Mouse (Mus musculus): ENCODE results near the gene Camta2. TPM values are rescaled to one million over a fixed set of nuclear protein-coding genes. Genes with fewer than 3 reads are reported as not detected.

The Camta2 gene
- polyA plus RNA-seq, 2 experiments, result 2.1 to 2.7 TPM

DNA sequence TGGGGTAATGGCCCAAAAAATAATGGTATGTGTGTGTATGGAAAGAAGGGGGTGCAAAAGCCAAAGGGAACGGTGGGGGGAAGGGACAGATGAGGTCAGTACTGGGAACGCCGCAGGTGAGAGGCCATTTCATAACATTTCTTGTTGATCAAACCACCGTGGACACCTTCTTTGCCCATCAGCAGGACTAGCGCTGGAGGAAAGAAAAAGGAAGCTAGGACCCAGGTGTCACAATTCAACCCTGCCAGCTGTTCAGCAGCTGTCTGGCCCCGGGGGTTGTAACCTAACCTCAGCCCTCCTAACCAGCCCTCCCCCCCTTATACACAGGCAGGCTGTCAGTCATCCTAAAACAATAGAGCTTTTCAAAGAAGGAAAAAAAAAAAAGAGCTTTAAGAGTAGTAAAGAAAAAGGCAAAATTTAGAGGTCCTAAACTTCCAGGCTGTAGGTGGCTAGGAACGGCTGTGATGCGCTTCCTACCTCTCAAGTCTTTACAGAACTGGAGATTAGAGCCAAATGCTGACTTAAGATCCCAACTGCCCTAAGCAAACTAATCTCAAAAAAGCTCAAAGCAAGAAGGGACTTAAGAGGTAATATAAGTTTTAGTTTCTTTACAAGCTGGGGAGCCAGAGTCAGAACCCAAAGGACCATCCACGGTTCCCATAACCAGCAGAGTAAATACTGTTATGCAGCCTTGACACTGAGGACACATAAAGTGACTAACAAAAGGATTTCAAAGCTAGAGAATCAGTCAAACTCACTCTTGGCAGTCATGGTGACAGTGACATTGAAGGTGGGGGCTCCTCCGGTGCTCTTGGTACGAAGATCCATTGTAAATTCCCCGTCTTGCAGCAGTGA is 35.6 kb downstream of the Camta2 start:
- Histone ChIP-seq H3K27ac (peak overlapping the region; percentile 91), H3K4me1 (replicated peaks; ENCODE audit: control insufficient read depth in 2 of 2, insufficient read depth in 2 of 2, low read length in 1 of 2) (peaks cover 52% of the 10 kb centered on the region in 2 experiments), H3K27me3 (ENCODE audit: control insufficient read depth, insufficient read depth, low read length) (no peaks in the 10 kb centered on the region; the same call in 1 of the 2 replicates), H3K9ac (replicated peaks) (peak overlapping the region; percentile 99), H3K36me3 (replicated peaks; ENCODE audit: control insufficient read depth, insufficient read depth, low read depth) (peaks cover 43% of the 10 kb centered on the region), H3K9me3 (ENCODE audit: control insufficient read depth, low read length) (no peaks in the 10 kb centered on the region), H3K4me3 (ENCODE audit: insufficient read depth in 1 of 2, low read depth in 2 of 2, low read length in 2 of 2) (peak overlapping the region; percentile 85 to 97), H3K4me2 (ENCODE audit: low read depth) (peak overlapping the region; percentile 85)
- ATAC-seq (ENCODE audit: insufficient read depth), result no peak
- 34% methylated on average over 12 of the region's 12 CpGs for WGBS (ENCODE audit: insufficient replicate concordance)
- no peak for TF ChIP-seq CTCF (IDR thresholded peaks at IDR 0.05; ENCODE audit: low read depth)
- TF ChIP-seq EP300 (IDR thresholded peaks at IDR 0.05; ENCODE audit: low read depth), result no peak
- DNase-seq (ENCODE audit: low read depth in 3 of 3, low spot score in 3 of 3), result no peak

DNA sequence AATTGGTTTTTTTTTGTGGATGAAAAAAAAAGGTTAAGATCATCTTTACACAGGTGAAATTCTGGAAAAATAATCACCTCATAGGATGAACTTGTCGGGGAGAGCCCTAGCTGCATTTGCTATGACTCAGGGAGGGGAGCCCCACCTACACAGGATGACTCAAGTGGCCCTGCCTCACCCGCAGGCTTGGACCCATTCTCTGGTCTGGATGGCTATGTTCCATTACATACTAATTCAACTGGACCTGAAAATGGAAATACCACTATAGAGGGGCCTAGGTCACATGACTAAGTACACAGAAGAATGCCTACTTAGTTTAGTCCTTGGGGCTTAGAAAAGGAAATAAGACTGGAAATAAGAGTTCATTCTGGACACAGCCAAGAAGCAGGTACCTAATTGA is 36.5 kb downstream of the Camta2 start:
- peaks cover 43% of the 10 kb centered on the region for H3K36me3 ChIP-seq (replicated peaks; ENCODE audit: control insufficient read depth, insufficient read depth, low read depth)
- ATAC-seq (ENCODE audit: insufficient read depth), result no peak
- WGBS (ENCODE audit: insufficient replicate concordance), result 35% methylated on average over 2 of the region's 2 CpGs
- H3K4me3 ChIP-seq (ENCODE audit: insufficient read depth in 1 of 2, low read depth in 2 of 2, low read length in 2 of 2), result peak overlapping the region in 1 of 2 experiments; percentile 97; a peak in 2 of 4 replicates
- H3K27ac ChIP-seq, result peak overlapping the region; percentile 91
- H3K9ac ChIP-seq (replicated peaks), result peak overlapping the region; percentile 51
- H3K27me3 ChIP-seq (ENCODE audit: control insufficient read depth, insufficient read depth, low read length), result no peaks in the 10 kb centered on the region; the same call in 1 of the 2 replicates
- H3K9me3 ChIP-seq (ENCODE audit: control insufficient read depth, low read length), result no peaks in the 10 kb centered on the region
- H3K4me2 ChIP-seq (ENCODE audit: low read depth), result peak overlapping the region; percentile 85
- TF ChIP-seq CTCF (IDR thresholded peaks at IDR 0.05; ENCODE audit: low read depth), result no peak
- TF ChIP-seq EP300 (IDR thresholded peaks at IDR 0.05; ENCODE audit: low read depth), result no peak
- peaks cover 45 to 47% of the 10 kb centered on the region in 2 experiments for H3K4me1 ChIP-seq (replicated peaks; ENCODE audit: control insufficient read depth in 2 of 2, insufficient read depth in 2 of 2, low read length in 1 of 2)
- no peak for DNase-seq (ENCODE audit: low read depth in 3 of 3, low spot score in 3 of 3)

GRCm38 (mm10) chr11:70650322-70651175 is 37.4 kb downstream of the Camta2 start:
- Histone ChIP-seq H3K4me1 (replicated peaks; ENCODE audit: control insufficient read depth in 2 of 2, insufficient read depth in 2 of 2, low read length in 1 of 2) (peaks cover 46 to 52% of the 10 kb centered on the region in 2 experiments), H3K36me3 (replicated peaks; ENCODE audit: control insufficient read depth, insufficient read depth, low read depth) (peaks cover 43% of the 10 kb centered on the region), H3K27me3 (ENCODE audit: control insufficient read depth, insufficient read depth, low read length) (no peaks in the 10 kb centered on the region), H3K4me3 (ENCODE audit: insufficient read depth in 1 of 2, low read depth in 2 of 2, low read length in 2 of 2) (peak overlapping the region in 1 of 2 experiments; percentile 19; a peak in 3 of 4 replicates), H3K9me3 (ENCODE audit: control insufficient read depth, low read length) (no peaks in the 10 kb centered on the region), H3K9ac (replicated peaks) (peak overlapping the region; percentile 32; the same call in 1 of the 2 replicates), H3K27ac (peak overlapping the region; percentile 91), H3K4me2 (ENCODE audit: low read depth) (peak overlapping the region; percentile 85)
- 40% methylated on average over 12 of the region's 12 CpGs for WGBS (ENCODE audit: insufficient replicate concordance)
- ATAC-seq (ENCODE audit: insufficient read depth) (no peak), DNase-seq (ENCODE audit: low read depth in 3 of 3, low spot score in 3 of 3) (no peak)
- 0 out of 2 replicates have a peak, but pooled peaks have one; percentile 6 for TF ChIP-seq EP300 (IDR thresholded peaks at IDR 0.05; ENCODE audit: low read depth)
- TF ChIP-seq CTCF (IDR thresholded peaks at IDR 0.05; ENCODE audit: low read depth), result no peak

GRCm38 (mm10) chr11:70649185-70649734 is 38.6 kb downstream of the Camta2 start:
- peak overlapping the region; percentile 82 to 93; a peak in 3 of 4 replicates for H3K4me3 ChIP-seq (ENCODE audit: insufficient read depth in 1 of 2, low read depth in 2 of 2, low read length in 2 of 2)
- H3K4me1 ChIP-seq (replicated peaks; ENCODE audit: control insufficient read depth in 2 of 2, insufficient read depth in 2 of 2, low read length in 1 of 2), result peaks cover 43 to 56% of the 10 kb centered on the region in 2 experiments
- DNase-seq (ENCODE audit: low read depth in 3 of 3, low spot score in 3 of 3), result no peak
- no peaks in the 10 kb centered on the region for H3K9me3 ChIP-seq (ENCODE audit: control insufficient read depth, low read length)
- TF ChIP-seq EP300 (IDR thresholded peaks at IDR 0.05; ENCODE audit: low read depth), result no peak
- TF ChIP-seq CTCF (IDR thresholded peaks at IDR 0.05; ENCODE audit: low read depth), result no peak
- 71% methylated on average over 8 of the region's 8 CpGs for WGBS (ENCODE audit: insufficient replicate concordance)
- H3K27ac ChIP-seq, result peak overlapping the region; percentile 95
- no peaks in the 10 kb centered on the region for H3K27me3 ChIP-seq (ENCODE audit: control insufficient read depth, insufficient read depth, low read length)
- peak overlapping the region; percentile 99 for H3K9ac ChIP-seq (replicated peaks)
- peaks cover 48% of the 10 kb centered on the region for H3K36me3 ChIP-seq (replicated peaks; ENCODE audit: control insufficient read depth, insufficient read depth, low read depth)
- H3K4me2 ChIP-seq (ENCODE audit: low read depth), result peak overlapping the region; percentile 85
- no peak for ATAC-seq (ENCODE audit: insufficient read depth)
